Mouse (Mus musculus): ENCODE measurements around the gene Cdk6. TPM values are rescaled to one million over a fixed set of nuclear protein-coding genes. Genes with fewer than 3 reads are reported as not detected.
"Not testable (repeated sequence)": the region's sequence is repeated elsewhere in the genome, so short reads cannot be mapped to it uniquely, and the experiment has no call there.

Cdk6 gene
- total RNA-seq, 2 experiments from 2014 or later, result 1.4 to 2.1 TPM

GRCm38 (mm10) chr5:3503373-3503772 is 162.1 kb downstream of the Cdk6 start:
- intact Hi-C loops (cut with DNase I), result no loop called here
- no peak for DNase-seq

- DNase-seq, result no peak
- intact Hi-C loops (cut with DNase I), result no loop called here
Measured at GRCm38 (mm10) chr5:3503836-3504323, 162.6 kb downstream of the Cdk6 start.

GRCm38 (mm10) chr5:3504453-3504852 is 163.2 kb downstream of the Cdk6 start:
- intact Hi-C loops (cut with DNase I), result no loop called here
- DNase-seq, result no peak

GRCm38 (mm10) chr5:3505553-3505952 is 164.3 kb downstream of the Cdk6 start:
- intact Hi-C loops (cut with DNase I), result no loop called here

GRCm38 (mm10) chr5:3508480-3509381 is 167.4 kb downstream of the Cdk6 start:
- intact Hi-C loops (cut with DNase I), result no loop called here
- DNase-seq, result no peak

More at GRCm38 (mm10) chr5:3505553-3505952, 164.3 kb downstream of the Cdk6 start:
- no peak for DNase-seq

- no peak for DNase-seq
- intact Hi-C loops (cut with DNase I), result no loop called here
Measured at GRCm38 (mm10) chr5:3509503-3509902, 168.2 kb downstream of the Cdk6 start.

- intact Hi-C loops (cut with DNase I), result loop anchor here (10.0 kb wide), 1 partner anchor 366 kb away; no protein-coding TSS in a partner anchor
- DNase-seq, result no peak
Measured at GRCm38 (mm10) chr5:3511097-3511795, 170.0 kb downstream of the Cdk6 start.

GRCm38 (mm10) chr5:3512584-3512983 is 171.3 kb downstream of the Cdk6 start:
- intact Hi-C loops (cut with DNase I), result loop anchor here (10.0 kb wide), 1 partner anchor 368 kb away; no protein-coding TSS in a partner anchor

GRCm38 (mm10) chr5:3514901-3515311 is 173.6 kb downstream of the Cdk6 start:
- intact Hi-C loops (cut with DNase I), result loop anchor here (10.0 kb wide), 1 partner anchor 370 kb away; no protein-coding TSS in a partner anchor

More at GRCm38 (mm10) chr5:3512584-3512983, 171.3 kb downstream of the Cdk6 start:
- DNase-seq, result no peak

GRCm38 (mm10) chr5:3515477-3515876 is 174.2 kb downstream of the Cdk6 start:
- intact Hi-C loops (cut with DNase I), result loop anchor here (10.0 kb wide), 1 partner anchor 371 kb away; no protein-coding TSS in a partner anchor
- no peak for DNase-seq

More at GRCm38 (mm10) chr5:3514901-3515311, 173.6 kb downstream of the Cdk6 start:
- no peak for DNase-seq

- intact Hi-C loops (cut with DNase I), result loop anchor here (10.0 kb wide), 1 partner anchor 372 kb away; no protein-coding TSS in a partner anchor
- no peak for DNase-seq
Measured at GRCm38 (mm10) chr5:3516481-3517075, 175.3 kb downstream of the Cdk6 start.

- intact Hi-C loops (cut with DNase I), result loop anchor here (10.0 kb wide), 1 partner anchor 296 kb away; no protein-coding TSS in a partner anchor
Measured at GRCm38 (mm10) chr5:3520493-3521359, 179.4 kb downstream of the Cdk6 start.

GRCm38 (mm10) chr5:3521741-3522140 is 180.5 kb downstream of the Cdk6 start:
- DNase-seq, result no peak
- intact Hi-C loops (cut with DNase I), result loop anchor here (10.0 kb wide), 1 partner anchor 297 kb away; no protein-coding TSS in a partner anchor

More at GRCm38 (mm10) chr5:3520493-3521359, 179.4 kb downstream of the Cdk6 start:
- DNase-seq, result no peak

GRCm38 (mm10) chr5:3522826-3523225 is 181.5 kb downstream of the Cdk6 start:
- intact Hi-C loops (cut with DNase I), result loop anchor here (10.0 kb wide), 1 partner anchor 298 kb away; no protein-coding TSS in a partner anchor
- DNase-seq, result no peak

- DNase-seq, result no peak
- intact Hi-C loops (cut with DNase I), result loop anchor here (10.0 kb wide), 1 partner anchor 302 kb away; no protein-coding TSS in a partner anchor
Measured at GRCm38 (mm10) chr5:3527041-3527691, 185.9 kb downstream of the Cdk6 start.

- intact Hi-C loops (cut with DNase I), result loop anchor here (10.0 kb wide), 1 partner anchor 305 kb away; no protein-coding TSS in a partner anchor
- no peak for DNase-seq
Measured at GRCm38 (mm10) chr5:3529585-3530189, 188.4 kb downstream of the Cdk6 start.

GRCm38 (mm10) chr5:3532048-3532447 is 190.8 kb downstream of the Cdk6 start:
- intact Hi-C loops (cut with DNase I); DNase-seq: not testable (repeated sequence)

GRCm38 (mm10) chr5:3536592-3537212 is 195.4 kb downstream of the Cdk6 start:
- intact Hi-C loops (cut with DNase I), result no loop called here

More at GRCm38 (mm10) chr5:3536592-3537212, 195.4 kb downstream of the Cdk6 start:
- no peak for DNase-seq

Data from gastrocnemius, postnatal 36 days (tissue).